Mouse (Mus musculus) megakaryocyte-erythroid progenitor cell, adult 5-6 weeks (primary cell): ENCODE measurements at regions not wholly inside any gene's neighbourhood (a gene's known extent, or its start where the extent isn't known, plus 50 kb on each side); places are given as distances from the start of the nearest gene placed in this dataset.

Experiments used
- ATAC-seq: replicated peaks from 2 replicates; pipeline ENCODE4 v1.8.0; 2016; ENCODE audit warnings: mild to moderate bottlenecking, inconsistent platforms; ENCODE audit not compliant: severe bottlenecking, poor library complexity, low FRiP score, low TSS enrichment

- no peak for ATAC-seq
Measured at GRCm38 (mm10) chr6:52428489-52429203, 115.3 kb downstream of the Evx1 start.

- no peak for ATAC-seq
Measured at GRCm38 (mm10) chr6:52429204-52429552, 115.9 kb downstream of the Evx1 start.

GRCm38 (mm10) chr6:52433234-52433633 is 119.9 kb downstream of the Evx1 start:
- ATAC-seq: no peak

GRCm38 (mm10) chr6:52434771-52435170 is 121.5 kb downstream of the Evx1 start:
- no peak for ATAC-seq

- ATAC-seq: no peak
Measured at GRCm38 (mm10) chr6:52435358-52435757, 122.1 kb downstream of the Evx1 start.

- ATAC-seq: no peak
Measured at GRCm38 (mm10) chr6:52438366-52438765, 125.1 kb downstream of the Evx1 start.

- ATAC-seq: no peak
Measured at GRCm38 (mm10) chr6:52439204-52439603, 125.9 kb downstream of the Evx1 start.

GRCm38 (mm10) chr6:52440160-52440559 is 126.9 kb downstream of the Evx1 start:
- ATAC-seq: no peak

GRCm38 (mm10) chr6:52443112-52443984 is 130.1 kb downstream of the Evx1 start:
- ATAC-seq: no peak

GRCm38 (mm10) chr6:52458828-52459227 is 145.5 kb downstream of the Evx1 start:
- ATAC-seq: no peak

- ATAC-seq: no peak
Measured at GRCm38 (mm10) chr6:52461186-52461585, 147.9 kb downstream of the Evx1 start.

- no peak for ATAC-seq
Measured at GRCm38 (mm10) chr6:52463369-52463768, 150.1 kb downstream of the Evx1 start.

- ATAC-seq: no peak
Measured at GRCm38 (mm10) chr6:52464571-52464970, 151.3 kb downstream of the Evx1 start.

- ATAC-seq: no peak
Measured at GRCm38 (mm10) chr6:52465834-52466525, 152.7 kb downstream of the Evx1 start.

GRCm38 (mm10) chr6:52470831-52471230 is 157.5 kb downstream of the Evx1 start:
- no peak for ATAC-seq

GRCm38 (mm10) chr6:52471384-52471957 is 158.2 kb downstream of the Evx1 start:
- ATAC-seq: no peak

GRCm38 (mm10) chr6:52472008-52472407 is 158.7 kb downstream of the Evx1 start:
- no peak for ATAC-seq

- no peak for ATAC-seq
Measured at GRCm38 (mm10) chr6:52473042-52473589, 159.8 kb downstream of the Evx1 start.

GRCm38 (mm10) chr6:52473924-52474323 is 160.6 kb downstream of the Evx1 start:
- no peak for ATAC-seq

GRCm38 (mm10) chr6:52475676-52476075 is 162.4 kb downstream of the Evx1 start:
- ATAC-seq: no peak
